Mouse (Mus musculus): ENCODE measurements at regions not wholly inside any gene's neighbourhood (a gene's known extent, or its start where the extent isn't known, plus 50 kb on each side); places are given as distances from the start of the nearest gene placed in this dataset.

- no peak for DNase-seq (ENCODE audit: low spot score in 2 of 2)
These were observed 80.1 kb downstream of the Gm572 start for GRCm38 (mm10) chr4:148723208-148723607.

DNA sequence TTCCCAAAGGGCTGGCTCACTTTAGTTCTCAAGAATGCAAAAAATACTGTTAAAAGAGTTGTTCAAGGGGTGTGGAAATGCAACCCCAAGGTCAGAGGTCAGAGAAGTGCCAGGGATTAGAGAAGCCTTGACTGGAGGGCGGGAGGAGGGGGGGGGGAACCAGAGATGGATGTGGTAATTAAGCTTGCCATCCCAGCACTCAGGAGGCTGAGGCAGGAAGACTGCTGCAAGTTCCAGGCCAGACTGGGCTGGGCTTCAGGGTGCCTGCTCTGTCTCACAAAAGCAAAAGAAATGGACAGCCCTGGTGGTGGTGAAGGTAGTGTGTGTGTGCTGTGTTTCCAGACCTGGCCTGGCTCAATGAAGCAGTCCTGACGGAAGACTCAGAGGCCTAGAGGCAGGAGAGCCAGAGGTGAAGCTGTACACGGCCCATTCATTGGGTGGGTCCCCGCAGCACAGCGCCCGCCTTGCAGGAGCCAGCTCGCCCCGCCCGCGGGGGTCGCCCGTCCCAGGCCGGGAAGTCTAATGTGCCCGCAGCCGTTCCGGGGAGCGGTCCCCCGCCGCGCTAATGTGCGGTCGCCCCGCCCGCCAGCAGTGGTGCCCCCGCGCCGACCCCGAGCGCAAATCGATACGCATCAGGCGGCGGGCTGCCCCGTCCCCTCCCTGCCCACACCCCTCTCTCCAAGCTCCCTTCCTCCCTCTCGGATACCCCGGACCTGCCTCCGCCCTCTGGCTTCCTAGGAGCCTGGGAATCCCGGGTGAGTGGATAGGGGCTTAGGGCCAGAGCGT is 80.1 kb upstream of the Casz1 start:
- DNase-seq (ENCODE audit: low spot score in 2 of 2), result no peak

- no peak for DNase-seq (ENCODE audit: low spot score in 2 of 2)
These were observed 75.4 kb upstream of the Casz1 start for GRCm38 (mm10) chr4:148728800-148729199.

GRCm38 (mm10) chr4:148731586-148731985 is 72.6 kb upstream of the Casz1 start:
- DNase-seq (ENCODE audit: low spot score in 2 of 2), result no peak

GRCm38 (mm10) chr4:148734061-148734460 is 70.2 kb upstream of the Casz1 start:
- no peak for DNase-seq (ENCODE audit: low spot score in 2 of 2)

- no peak for DNase-seq (ENCODE audit: low spot score in 2 of 2)
These were observed 69.7 kb upstream of the Casz1 start for GRCm38 (mm10) chr4:148734547-148734946.

- no peak for DNase-seq (ENCODE audit: low spot score in 2 of 2)
These were observed 65.4 kb upstream of the Casz1 start for GRCm38 (mm10) chr4:148738601-148739530.

DNA sequence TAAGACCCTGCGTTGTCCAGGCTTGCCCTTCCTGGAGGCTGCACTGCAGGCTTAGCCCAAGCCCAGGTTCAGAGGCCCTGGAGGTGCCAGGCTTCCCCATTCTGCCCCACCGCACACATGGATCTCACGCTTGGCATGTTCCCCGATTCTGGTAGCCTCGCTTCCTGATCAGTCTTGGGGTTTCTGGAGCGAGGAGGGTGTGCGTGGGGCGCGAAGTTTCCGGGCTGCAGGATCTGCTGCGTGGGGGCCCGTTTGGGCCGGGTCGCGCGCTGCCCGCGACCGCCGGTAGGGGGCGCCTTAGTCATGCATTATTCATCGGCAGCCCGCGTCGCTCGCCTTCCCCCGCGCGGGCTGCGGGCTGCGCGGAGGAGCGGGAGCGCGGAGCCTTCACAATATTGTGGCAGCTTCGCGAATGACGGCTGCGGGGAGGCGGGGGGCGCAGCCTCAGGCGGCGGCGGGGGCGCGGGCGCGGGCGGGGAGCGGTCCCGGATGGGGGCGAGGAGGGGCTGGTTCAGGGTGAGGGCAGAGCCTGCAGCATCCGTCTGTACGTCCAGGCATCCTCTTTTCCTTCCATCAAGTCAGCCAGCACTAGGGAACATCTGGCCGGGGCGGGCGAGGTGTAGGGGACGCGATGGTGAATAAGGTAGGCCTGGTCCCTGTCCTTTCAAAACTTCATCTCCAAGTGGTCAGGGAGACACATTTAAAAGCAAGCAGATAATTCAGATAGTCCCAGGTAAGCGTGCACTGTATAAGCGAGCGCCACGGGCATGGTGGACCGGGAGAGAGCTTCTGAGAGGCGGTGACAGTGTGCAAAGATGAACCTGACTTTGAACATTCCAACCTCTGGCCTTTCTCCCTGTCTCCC is 61.4 kb upstream of the Casz1 start:
- DNase-seq (ENCODE audit: low spot score in 2 of 2), result peak; percentile 30 to 70

DNA sequence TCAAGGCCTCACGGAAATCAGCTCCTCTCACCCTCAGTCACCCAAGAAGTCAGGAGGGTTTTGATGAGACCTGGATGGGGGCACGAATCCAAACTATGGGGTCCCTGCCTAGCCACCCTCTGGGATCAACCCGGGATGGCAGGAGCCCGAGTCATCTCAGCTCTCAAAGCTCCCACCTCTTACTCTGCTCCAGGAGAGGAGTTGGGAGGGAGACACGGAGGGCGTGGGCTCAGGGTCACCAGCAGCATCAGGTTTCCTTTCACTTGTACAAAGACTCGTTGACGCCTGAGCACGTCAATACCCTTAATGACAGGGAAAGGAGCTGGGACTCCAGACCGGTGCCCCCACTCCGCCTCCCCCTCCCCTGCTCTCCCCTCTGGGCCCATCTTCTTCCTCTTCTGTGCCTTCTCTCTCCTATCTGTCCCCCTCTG is 60.8 kb upstream of the Casz1 start:
- no peak for DNase-seq (ENCODE audit: low spot score in 2 of 2)

GRCm38 (mm10) chr4:148744053-148744452 is 60.2 kb upstream of the Casz1 start:
- no peak for DNase-seq (ENCODE audit: low spot score in 2 of 2)

GRCm38 (mm10) chr4:148746460-148747314 is 57.5 kb upstream of the Casz1 start:
- no peak for DNase-seq (ENCODE audit: low spot score in 2 of 2)

DNA sequence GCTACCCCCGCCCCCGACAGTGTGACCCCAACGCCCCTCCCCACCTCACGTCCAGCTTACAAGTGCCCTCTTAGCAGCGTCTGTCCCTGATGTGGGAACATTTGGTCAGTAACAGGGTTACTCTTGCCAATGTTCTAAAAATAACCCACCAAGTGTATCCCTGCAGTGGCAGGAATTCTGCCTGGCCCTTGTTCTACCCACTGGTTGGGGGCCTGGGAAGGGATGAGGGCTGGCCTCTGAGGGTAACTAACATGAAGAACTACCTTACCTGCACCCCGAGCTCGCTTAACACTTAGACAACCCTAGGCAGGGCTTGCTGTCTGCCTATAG is 56.9 kb upstream of the Casz1 start:
- no peak for DNase-seq (ENCODE audit: low spot score in 2 of 2)

GRCm38 (mm10) chr4:148750030-148750429 is 54.2 kb upstream of the Casz1 start:
- no peak for DNase-seq (ENCODE audit: low spot score in 2 of 2)

DNA sequence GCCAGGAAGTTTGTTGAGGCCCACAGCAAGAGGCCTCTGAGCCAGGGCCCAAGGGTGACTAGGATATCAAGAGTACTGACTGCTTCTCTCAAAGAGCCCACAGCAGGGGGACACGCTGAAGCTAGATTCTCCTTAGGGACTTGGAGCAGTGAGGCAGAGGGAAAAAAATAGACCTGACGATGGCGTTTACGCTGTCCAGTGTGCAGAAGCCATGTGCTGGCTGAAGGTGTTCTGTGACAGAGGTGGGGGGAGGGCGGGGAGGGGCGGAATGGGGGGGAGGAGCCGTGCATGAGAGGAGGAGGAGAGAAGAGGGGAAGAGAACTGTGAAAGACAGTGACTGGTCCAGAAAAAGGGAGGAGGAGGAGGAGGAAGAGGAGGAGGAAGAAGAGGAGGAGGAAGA is 52.6 kb upstream of the Casz1 start:
- no peak for DNase-seq (ENCODE audit: low spot score in 2 of 2)

DNA sequence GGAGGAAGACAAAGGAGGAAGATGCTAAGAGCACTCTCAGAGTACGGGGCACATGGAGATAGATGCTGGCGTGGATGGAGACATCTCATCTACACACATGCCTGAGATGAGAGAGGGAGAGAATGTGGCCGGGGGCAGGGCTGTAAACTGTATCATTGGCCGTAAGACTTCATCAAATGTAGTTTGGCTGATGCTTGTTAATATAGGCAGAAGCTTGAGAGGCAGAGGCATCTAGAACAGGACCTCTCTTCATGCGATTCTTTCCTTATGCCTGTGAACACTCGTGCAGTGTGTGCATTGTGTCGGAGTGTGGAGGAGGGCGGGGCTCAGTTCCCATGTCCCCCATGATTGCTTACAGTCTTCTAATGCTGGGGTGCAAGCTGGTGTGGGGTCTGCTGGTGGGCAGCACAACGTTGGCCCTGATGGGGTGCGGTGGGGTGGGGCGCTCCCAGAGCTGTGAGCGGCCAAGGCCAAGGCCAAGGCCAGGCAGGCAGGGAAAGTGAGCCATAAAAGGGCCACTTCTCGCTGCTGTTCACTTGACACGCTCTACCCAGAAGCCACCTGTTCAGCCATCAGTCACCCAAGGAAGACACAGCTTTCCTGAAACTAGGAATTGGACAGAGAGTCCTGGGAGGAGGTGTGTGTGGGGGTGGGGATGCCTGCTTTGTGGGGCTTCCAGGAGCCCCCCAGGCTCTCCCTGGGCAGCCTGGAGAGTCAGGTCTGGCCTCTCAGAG is 51.7 kb upstream of the Casz1 start:
- DNase-seq (ENCODE audit: low spot score in 2 of 2), result no peak

GRCm38 (mm10) chr4:148753143-148753798 is 51.0 kb upstream of the Casz1 start:
- DNase-seq (ENCODE audit: low spot score in 2 of 2), result no peak

- no peak for DNase-seq (ENCODE audit: low spot score in 2 of 2)
These were observed 50.4 kb upstream of the Casz1 start for GRCm38 (mm10) chr4:148753849-148754248.

Data from layer of hippocampus, adult 8-10 months (tissue).